Mouse (Mus musculus) E14TG2a.4 (cell line): ENCODE measurements around the gene A430078G23Rik.

Experiments used
- CTCF ChIP-seq: conservative IDR thresholded peaks from 2 replicates; pipeline ENCODE4 v1.5.1; 2014; ENCODE audit warnings: low read length
- POU5F1 ChIP-seq: IDR thresholded peaks from 2 replicates; pipeline ENCODE4 v1.6.1; 2014; ENCODE audit warnings: low read length, borderline replicate concordance

DNA sequence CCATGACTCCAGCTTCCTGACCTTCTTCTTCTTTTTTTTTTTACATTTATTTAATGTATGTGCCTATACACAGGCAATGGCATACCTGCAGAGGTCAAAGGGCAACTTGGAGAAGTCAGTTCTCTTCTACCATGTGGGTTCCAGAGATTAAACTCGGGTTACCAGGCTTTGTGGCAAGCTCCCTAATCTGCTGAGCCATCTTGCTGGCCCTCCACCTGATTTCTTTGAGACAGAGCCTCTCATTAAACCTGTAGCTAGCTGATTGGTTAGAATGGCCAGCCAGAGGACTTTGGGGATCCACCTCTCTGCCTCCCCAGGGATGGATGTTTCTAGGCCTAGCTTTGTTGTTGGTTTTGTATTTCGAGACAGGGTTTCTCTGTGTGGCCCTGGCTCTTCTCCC lies 57.9 kb downstream of the A430078G23Rik start:
- TF ChIP-seq CTCF (no peak), POU5F1 (no peak)
